Comparison of ENCODE assay signal across 38 mouse cellular contexts in genomic region chr4:140831808-140832207, GRCm38 (mm10). TPM values are rescaled to one million over a fixed set of nuclear protein-coding genes. Genes with fewer than 3 reads are reported as not detected.
"Had no signal": no experiment of that assay in that cellular context is flagged by ENCODE, and none has a peak within 500 bp of the region (broad histone marks: within the 10 kb centered on the region; RNA-seq: fewer than 3 reads in every experiment).

No protein-coding gene starts in this region.

- H3K36me3 ChIP-seq: heart, embryonic 10.5 days; heart, embryonic 12.5 days; hindbrain, embryonic 13.5 days; hindbrain, embryonic 15.5 days; kidney, embryonic 15.5 days; limb, embryonic 13.5 days; limb, embryonic 15.5 days; liver, embryonic 13.5 days; liver, embryonic 15.5 days had no signal

- H3K27ac ChIP-seq: heart, embryonic 10.5 days; hindbrain, embryonic 13.5 days; hindbrain, embryonic 15.5 days; hindbrain, postnatal 0 days; kidney, embryonic 15.5 days; limb, embryonic 13.5 days; limb, embryonic 15.5 days; liver, embryonic 13.5 days; liver, embryonic 15.5 days had no signal

- H3K4me1 ChIP-seq: heart, embryonic 12.5 days had no signal

- DNase-seq: forebrain, postnatal 0 days; gastrocnemius, postnatal 14 days; gastrocnemius, postnatal 36 days; heart, adult 11 months; heart, postnatal 14 days; heart, postnatal 36 days; kidney, adult 11 months; kidney, adult 8-10 months; kidney, postnatal 14 days; layer of hippocampus, adult 9-11 months; layer of hippocampus, postnatal 36 days; left cerebral cortex, postnatal 4 days; liver, embryonic 13.5 days had no signal

- H3K27me3 ChIP-seq: hindbrain, embryonic 15.5 days; limb, embryonic 13.5 days had no signal

- ATAC-seq: forebrain, postnatal 0 days; hindbrain, postnatal 0 days; intestine, embryonic 16.5 days had no signal

- H3K4me2 ChIP-seq: heart, embryonic 12.5 days; hindbrain, embryonic 13.5 days; hindbrain, embryonic 15.5 days; kidney, embryonic 15.5 days; limb, embryonic 13.5 days; limb, embryonic 15.5 days; liver, embryonic 13.5 days; liver, embryonic 15.5 days had no signal

- H3K4me3 ChIP-seq: heart, embryonic 10.5 days; heart, embryonic 12.5 days; hindbrain, embryonic 13.5 days; hindbrain, embryonic 15.5 days; kidney, embryonic 15.5 days; limb, embryonic 13.5 days; limb, embryonic 15.5 days; liver, embryonic 13.5 days; liver, embryonic 15.5 days had no signal

- H3K9ac ChIP-seq: forebrain, postnatal 0 days; heart, embryonic 12.5 days; hindbrain, embryonic 13.5 days; hindbrain, embryonic 15.5 days; kidney, embryonic 15.5 days; limb, embryonic 13.5 days; limb, embryonic 15.5 days; liver, embryonic 13.5 days; liver, embryonic 15.5 days had no signal

- H3K9me3 ChIP-seq: heart, embryonic 10.5 days; heart, embryonic 12.5 days; hindbrain, embryonic 13.5 days; hindbrain, embryonic 15.5 days; kidney, embryonic 15.5 days; limb, embryonic 13.5 days; limb, embryonic 15.5 days; liver, embryonic 13.5 days; liver, embryonic 15.5 days had no signal

RNA-seq across cellular contexts. Expression of gene Padi1, which starts 13.8 kb away (rescaled TPM):
- total RNA-seq: heart, adult 8-10 months; heart, postnatal 14 days; heart, postnatal 36 days; hindbrain, postnatal 0 days; layer of hippocampus, adult 18-20 months; layer of hippocampus, postnatal 14 days; layer of hippocampus, postnatal 36 days; left cerebral cortex, adult 18-20 months; left cerebral cortex, postnatal 25 days; liver, adult 2 months had no signal
- polyA plus RNA-seq: heart, postnatal 0 days; hindbrain, embryonic 13.5 days; hindbrain, postnatal 0 days; liver, adult 2 months had no signal

RNA-seq across cellular contexts. Expression of gene Padi3, which starts 21.4 kb away (rescaled TPM):
- total RNA-seq: forebrain, postnatal 0 days; hindbrain, postnatal 0 days; layer of hippocampus, adult 18-20 months; layer of hippocampus, adult 8-10 months; layer of hippocampus, postnatal 14 days; layer of hippocampus, postnatal 36 days; left cerebral cortex, adult 18-20 months; left cerebral cortex, adult 8-10 months; left cerebral cortex, postnatal 10 days; left cerebral cortex, postnatal 25 days; left cerebral cortex, postnatal 4 days; liver, adult 2 months had no signal
- polyA plus RNA-seq: heart, embryonic 14.5 days; hindbrain, embryonic 11.5 days; hindbrain, embryonic 13.5 days; hindbrain, embryonic 15.5 days; intestine, embryonic 14.5 days; large intestine, adult 2 months; liver, adult 2 months had no signal

RNA-seq across cellular contexts. Expression of gene Padi4, which starts 57.8 kb away (rescaled TPM):
- total RNA-seq: forebrain, postnatal 0 days; gastrocnemius, adult 8-10 months; hindbrain, postnatal 0 days; layer of hippocampus, adult 18-20 months; layer of hippocampus, postnatal 14 days; layer of hippocampus, postnatal 36 days; left cerebral cortex, adult 18-20 months; left cerebral cortex, postnatal 10 days; left cerebral cortex, postnatal 25 days; left cerebral cortex, postnatal 4 days had no signal
- polyA plus RNA-seq: hindbrain, postnatal 0 days had no signal
